Mouse (Mus musculus) neural tube, embryonic 15.5 days (tissue): ENCODE data around the gene Kcnk3. TPM values are rescaled to one million over a fixed set of nuclear protein-coding genes. Genes with fewer than 3 reads are reported as not detected.
A peak's percentile ranks its signal among the peaks of the same experiment; 100 is the strongest.

Source experiments
- ATAC-seq: fragments of 200-750 bp; cut with Nextera tagmentation; 2 replicates; pipeline ENCODE4 v1.8.0; 2017; ENCODE audit warnings: mild to moderate bottlenecking, moderate TSS enrichment, moderate library complexity; ENCODE audit not compliant: low FRiP score
- H3K27ac ChIP-seq: fragments of 300-500 bp; sonication (generic); replicated peaks from 2 replicates; pipeline ENCODE4 v1.5.1; 2015; ENCODE audit warnings: mild to moderate bottlenecking, inconsistent platforms
- H3K27me3 ChIP-seq: fragments of 300-500 bp; sonication (generic); replicated peaks from 2 replicates; pipeline ENCODE4 v1.6.1; 2015; ENCODE audit warnings: inconsistent platforms
- H3K36me3 ChIP-seq: fragments of 300-500 bp; sonication (generic); 2 replicates; pipeline ENCODE4 v1.6.1; 2015; ENCODE audit warnings: inconsistent platforms
- H3K4me1 ChIP-seq: fragments of 300-500 bp; sonication (generic); 2 replicates; pipeline ENCODE4 v1.6.1; 2015; ENCODE audit warnings: inconsistent platforms
- H3K4me2 ChIP-seq: fragments of 300-500 bp; sonication (generic); 2 replicates; pipeline ENCODE4 v1.6.1; 2015; ENCODE audit warnings: inconsistent platforms, mild to moderate bottlenecking, moderate library complexity
- H3K4me3 ChIP-seq: fragments of 300-500 bp; sonication (generic); replicated peaks from 2 replicates; pipeline ENCODE4 v1.5.1; 2015; ENCODE audit warnings: mild to moderate bottlenecking, inconsistent platforms
- H3K9ac ChIP-seq: fragments of 300-500 bp; sonication (generic); replicated peaks from 2 replicates; pipeline ENCODE4 v1.6.1; 2015; ENCODE audit warnings: mild to moderate bottlenecking, inconsistent platforms
- H3K9me3 ChIP-seq: fragments of 300-500 bp; sonication (generic); replicated peaks from 2 replicates; pipeline ENCODE4 v1.6.1; 2016; ENCODE audit warnings: inconsistent platforms
- WGBS: fragments of 180-500 bp; shearing (Covaris S2); methylation state at CpG from one replicate; pipeline ENCODE4 v1.1.7; 2015; ENCODE audit warnings: mixed read lengths; 5-methylcytosine and 5-hydroxymethylcytosine counted together
- polyA plus RNA-seq: library from polyadenylated mRNA; unstranded; fragments of >200 nt; fragmentation: Nextera tagmentation; extraction: Ambion mirVana; gene quantifications from 2 replicates; pipeline ENCODE4 v1.2.1, GENCODE M21; 2015

The Kcnk3 gene
- polyA plus RNA-seq, 1 experiment from 2014 or later = 12.9 TPM

GRCm38 (mm10) chr5:30589069-30589468, 1.1 kb downstream of the Kcnk3 start:
- Histone ChIP-seq H3K4me3 (peak overlapping the region; percentile 66), H3K27ac (peak overlapping the region; percentile 87; the same call in 1 of the 2 replicates)

GRCm38 (mm10) chr5:30589546-30589945, 1.6 kb downstream of the Kcnk3 start:
- peak overlapping the region; percentile 76 for H3K9ac ChIP-seq
- no peak for ATAC-seq
- 76% methylated on average over 3 of the region's 3 CpGs for WGBS

More at GRCm38 (mm10) chr5:30589069-30589468, 1.1 kb downstream of the Kcnk3 start:
- no peak for ATAC-seq
- 41% methylated on average over 4 of the region's 4 CpGs for WGBS
- Histone ChIP-seq H3K36me3 (no peaks in the 10 kb centered on the region), H3K9ac (peak overlapping the region; percentile 76), H3K27me3 (peaks cover 27% of the 10 kb centered on the region; the same call in 1 of the 2 replicates), H3K4me2 (peak overlapping the region; percentile 90), H3K4me1 (peaks cover 64% of the 10 kb centered on the region), H3K9me3 (no peaks in the 10 kb centered on the region)

GRCm38 (mm10) chr5:30590231-30590630, 2.3 kb downstream of the Kcnk3 start:
- no peak for ATAC-seq
- no peak overlapping the region for H3K27ac ChIP-seq
- peaks cover 26% of the 10 kb centered on the region; the same call in 1 of the 2 replicates for H3K27me3 ChIP-seq
- no peak overlapping the region for H3K9ac ChIP-seq
- peak overlapping the region; percentile 90 for H3K4me2 ChIP-seq
- peaks cover 75% of the 10 kb centered on the region for H3K4me1 ChIP-seq
- H3K9me3 ChIP-seq = no peaks in the 10 kb centered on the region
- H3K36me3 ChIP-seq = no peaks in the 10 kb centered on the region
- 82% methylated on average over 5 of the region's 5 CpGs for WGBS
- H3K4me3 ChIP-seq = no peak overlapping the region

More at GRCm38 (mm10) chr5:30589546-30589945, 1.6 kb downstream of the Kcnk3 start:
- Histone ChIP-seq H3K4me3 (peak overlapping the region; percentile 66), H3K4me2 (peak overlapping the region; percentile 90), H3K27ac (no peak overlapping the region), H3K4me1 (peaks cover 69% of the 10 kb centered on the region), H3K36me3 (no peaks in the 10 kb centered on the region), H3K27me3 (peaks cover 27% of the 10 kb centered on the region; the same call in 1 of the 2 replicates), H3K9me3 (no peaks in the 10 kb centered on the region)

- Histone ChIP-seq H3K4me2 (no peak overlapping the region), H3K9ac (no peak overlapping the region), H3K27ac (no peak overlapping the region), H3K27me3 (peaks cover 20% of the 10 kb centered on the region; the same call in 1 of the 2 replicates), H3K36me3 (no peaks in the 10 kb centered on the region), H3K9me3 (no peaks in the 10 kb centered on the region), H3K4me3 (no peak overlapping the region), H3K4me1 (peaks cover 76% of the 10 kb centered on the region)
- WGBS = 73% methylated on average over 5 of the region's 5 CpGs
- ATAC-seq = no peak
Measured at GRCm38 (mm10) chr5:30591205-30591731, 3.3 kb downstream of the Kcnk3 start.

GRCm38 (mm10) chr5:30591786-30592185, 3.8 kb downstream of the Kcnk3 start:
- Histone ChIP-seq H3K9me3 (no peaks in the 10 kb centered on the region), H3K4me3 (no peak overlapping the region), H3K9ac (no peak overlapping the region), H3K36me3 (no peaks in the 10 kb centered on the region), H3K27me3 (peaks cover 20% of the 10 kb centered on the region; the same call in 1 of the 2 replicates), H3K27ac (no peak overlapping the region), H3K4me1 (peaks cover 76% of the 10 kb centered on the region), H3K4me2 (no peak overlapping the region)
- WGBS = 66% methylated on average over 8 of the region's 8 CpGs
- no peak for ATAC-seq

- H3K9ac ChIP-seq = no peak overlapping the region
- H3K27me3 ChIP-seq = peaks cover 20% of the 10 kb centered on the region; the same call in 1 of the 2 replicates
- no peak for ATAC-seq
- peaks cover 70% of the 10 kb centered on the region for H3K4me1 ChIP-seq
- no peaks in the 10 kb centered on the region for H3K9me3 ChIP-seq
- no peaks in the 10 kb centered on the region for H3K36me3 ChIP-seq
- 81% methylated on average over 11 of the region's 11 CpGs for WGBS
- H3K4me2 ChIP-seq = no peak overlapping the region
- no peak overlapping the region for H3K27ac ChIP-seq
- H3K4me3 ChIP-seq = no peak overlapping the region
Measured at GRCm38 (mm10) chr5:30592279-30592980, 4.5 kb downstream of the Kcnk3 start.

- Histone ChIP-seq H3K27me3 (peaks cover 20% of the 10 kb centered on the region; the same call in 1 of the 2 replicates), H3K27ac (0 out of 2 replicates have a peak overlapping the region, but pooled peaks have one; percentile 19), H3K9ac (no peak overlapping the region), H3K9me3 (no peaks in the 10 kb centered on the region), H3K4me3 (no peak overlapping the region), H3K36me3 (no peaks in the 10 kb centered on the region), H3K4me2 (no peak overlapping the region), H3K4me1 (peaks cover 68% of the 10 kb centered on the region)
- no peak for ATAC-seq
- 90% methylated on average over 11 of the region's 11 CpGs for WGBS
Measured at GRCm38 (mm10) chr5:30593360-30593759, 5.4 kb downstream of the Kcnk3 start.

- H3K9me3 ChIP-seq = no peaks in the 10 kb centered on the region
- H3K27me3 ChIP-seq = peaks cover 20% of the 10 kb centered on the region; the same call in 1 of the 2 replicates
- 0 out of 2 replicates have a peak overlapping the region, but pooled peaks have one; percentile 19 for H3K27ac ChIP-seq
- no peak overlapping the region for H3K9ac ChIP-seq
- peaks cover 62% of the 10 kb centered on the region for H3K4me1 ChIP-seq
- ATAC-seq = no peak
- H3K36me3 ChIP-seq = no peaks in the 10 kb centered on the region
- 49% methylated on average over 10 of the region's 10 CpGs for WGBS
- no peak overlapping the region for H3K4me3 ChIP-seq
- no peak overlapping the region for H3K4me2 ChIP-seq
Measured at GRCm38 (mm10) chr5:30593811-30594504, 6.0 kb downstream of the Kcnk3 start.

- ATAC-seq = no peak
- WGBS = 44% methylated on average over 6 of the region's 6 CpGs
- no peaks in the 10 kb centered on the region for H3K9me3 ChIP-seq
- H3K9ac ChIP-seq = no peak overlapping the region
- H3K27me3 ChIP-seq = peaks cover 12% of the 10 kb centered on the region; the same call in 1 of the 2 replicates
- H3K27ac ChIP-seq = no peak overlapping the region
- H3K4me2 ChIP-seq = no peak overlapping the region
- no peak overlapping the region for H3K4me3 ChIP-seq
- no peaks in the 10 kb centered on the region for H3K36me3 ChIP-seq
- peaks cover 51% of the 10 kb centered on the region for H3K4me1 ChIP-seq
Measured at GRCm38 (mm10) chr5:30594953-30595560, 7.1 kb downstream of the Kcnk3 start.

GRCm38 (mm10) chr5:30601397-30601796, 13.4 kb downstream of the Kcnk3 start:
- no peaks in the 10 kb centered on the region for H3K27me3 ChIP-seq
- peaks cover 10% of the 10 kb centered on the region; the same call in 1 of the 2 replicates for H3K4me1 ChIP-seq
- H3K27ac ChIP-seq = no peak overlapping the region
- ATAC-seq = no peak
- H3K36me3 ChIP-seq = no peaks in the 10 kb centered on the region
- no peak overlapping the region for H3K4me2 ChIP-seq
- H3K9ac ChIP-seq = no peak overlapping the region
- H3K4me3 ChIP-seq = no peak overlapping the region
- 43% methylated on average over 4 of the region's 4 CpGs for WGBS
- no peaks in the 10 kb centered on the region for H3K9me3 ChIP-seq

GRCm38 (mm10) chr5:30603255-30603654, 15.3 kb downstream of the Kcnk3 start:
- 0 out of 2 replicates have a peak, but pooled peaks have one; percentile 14 for ATAC-seq
- Histone ChIP-seq H3K36me3 (no peaks in the 10 kb centered on the region), H3K4me1 (peaks cover 14% of the 10 kb centered on the region; the same call in 1 of the 2 replicates), H3K9ac (no peak overlapping the region), H3K27ac (no peak overlapping the region), H3K27me3 (no peaks in the 10 kb centered on the region), H3K9me3 (no peaks in the 10 kb centered on the region), H3K4me3 (no peak overlapping the region), H3K4me2 (no peak overlapping the region)
- WGBS = 31% methylated on average over 3 of the region's 3 CpGs
